Mouse (Mus musculus): ENCODE measurements at regions not wholly inside any gene's neighbourhood (a gene's known extent, or its start where the extent isn't known, plus 50 kb on each side); places are given as distances from the start of the nearest gene placed in this dataset.

- H3K9me3 ChIP-seq (replicated peaks): no peaks in the 10 kb centered on the region
- ATAC-seq (ENCODE audit: insufficient number of reproducible peaks, low FRiP score, low TSS enrichment, low read depth): no peak
- WGBS: 32% methylated on average over 5 of the region's 5 CpGs
- H3K9ac ChIP-seq: no peak overlapping the region
- H3K4me3 ChIP-seq (replicated peaks): no peak overlapping the region
- no peak overlapping the region for H3K4me2 ChIP-seq (replicated peaks)
- no peaks in the 10 kb centered on the region for H3K27me3 ChIP-seq
- no peaks in the 10 kb centered on the region; the same call in 1 of the 2 replicates for H3K4me1 ChIP-seq
- no peak overlapping the region for H3K27ac ChIP-seq (replicated peaks)
- H3K36me3 ChIP-seq: no peaks in the 10 kb centered on the region
These were observed 55.5 kb upstream of the Atrnl1 start for GRCm38 (mm10) chr19:57555313-57555712.

GRCm38 (mm10) chr19:57558420-57558967, 52.3 kb upstream of the Atrnl1 start:
- H3K27me3 ChIP-seq: no peaks in the 10 kb centered on the region
- no peak overlapping the region for H3K27ac ChIP-seq (replicated peaks)
- H3K4me2 ChIP-seq (replicated peaks): no peak overlapping the region
- H3K9ac ChIP-seq: no peak overlapping the region
- 62% methylated on average over 19 of the region's 19 CpGs for WGBS
- no peaks in the 10 kb centered on the region for H3K4me1 ChIP-seq
- no peak overlapping the region for H3K4me3 ChIP-seq (replicated peaks)
- ATAC-seq (ENCODE audit: insufficient number of reproducible peaks, low FRiP score, low TSS enrichment, low read depth): no peak
- no peaks in the 10 kb centered on the region for H3K9me3 ChIP-seq (replicated peaks)
- no peaks in the 10 kb centered on the region for H3K36me3 ChIP-seq

GRCm38 (mm10) chr19:57560757-57561156, 50.1 kb upstream of the Atrnl1 start:
- no peak overlapping the region for H3K27ac ChIP-seq (replicated peaks)
- H3K4me3 ChIP-seq (replicated peaks): no peak overlapping the region
- H3K9me3 ChIP-seq (replicated peaks): no peaks in the 10 kb centered on the region
- 42% methylated on average over 3 of the region's 3 CpGs for WGBS
- no peak overlapping the region for H3K9ac ChIP-seq
- H3K4me1 ChIP-seq: no peaks in the 10 kb centered on the region
- no peak overlapping the region for H3K4me2 ChIP-seq (replicated peaks)
- ATAC-seq (ENCODE audit: insufficient number of reproducible peaks, low FRiP score, low TSS enrichment, low read depth): no peak
- no peaks in the 10 kb centered on the region for H3K27me3 ChIP-seq
- H3K36me3 ChIP-seq: no peaks in the 10 kb centered on the region

Measured in embryonic facial prominence, embryonic 15.5 days (tissue).